Mouse (Mus musculus) MEL (cell line): ENCODE results near the gene Rrm1. TPM values are rescaled to one million over a fixed set of nuclear protein-coding genes. Genes with fewer than 3 reads are reported as not detected.

Source experiments
- DNase-seq: peaks from one replicate; pipeline ENCODE4 v3.0.0; 2011; ENCODE audit warnings: low read depth, low spot score
- H3K27ac ChIP-seq: 2 replicates; pipeline ENCODE4 v1.5.1; 2012; ENCODE audit warnings: low read depth, mild to moderate bottlenecking, control low read depth, low read length, moderate library complexity; ENCODE audit not compliant: control insufficient read depth
- H3K27me3 ChIP-seq, 2 experiments: fragments of 150-350 bp in 1 of 2; sonication (generic) in 1 of 2; 2 replicates each; pipeline ENCODE4 v1.6.1; 2012; ENCODE audit warnings: low read length in 2 of 2, mild to moderate bottlenecking in 2 of 2, improper control_type of control experiment in 1 of 2, moderate library complexity in 1 of 2; ENCODE audit not compliant: insufficient read depth in 2 of 2, control insufficient read depth in 1 of 2
- H3K36me3 ChIP-seq, 2 experiments: 2 replicates each; pipeline ENCODE4 v1.6.1; 2012 to 2014; ENCODE audit warnings: low read length in 2 of 2, improper control_type of control experiment in 1 of 2, inconsistent platforms in 1 of 2, mild to moderate bottlenecking in 1 of 2; ENCODE audit not compliant: insufficient read depth in 2 of 2, control insufficient read depth in 1 of 2
- H3K4me1 ChIP-seq, 2 experiments: fragments of 150-350 bp in 1 of 2; sonication (generic) in 1 of 2; 2 replicates each; pipeline ENCODE4 v1.6.1; 2012; ENCODE audit warnings: low read length in 2 of 2, improper control_type of control experiment in 1 of 2, mild to moderate bottlenecking in 1 of 2; ENCODE audit not compliant: insufficient read depth in 2 of 2, control insufficient read depth in 1 of 2
- H3K4me3 ChIP-seq, 2 experiments: fragments of 150-350 bp in 1 of 2; sonication (generic) in 1 of 2; 2 replicates each; pipeline ENCODE4 v1.5.1; 2012; ENCODE audit warnings: low read depth in 2 of 2, low read length in 2 of 2, mild to moderate bottlenecking in 2 of 2, moderate library complexity in 2 of 2, control low read depth in 1 of 2, improper control_type of control experiment in 1 of 2; ENCODE audit not compliant: control insufficient read depth in 1 of 2, insufficient read depth in 1 of 2
- H3K79me2 ChIP-seq: 2 replicates; pipeline ENCODE4 v1.6.1; 2012; ENCODE audit warnings: mild to moderate bottlenecking, low read length, moderate library complexity; ENCODE audit not compliant: control insufficient read depth, poor library complexity, insufficient read depth
- H3K9ac ChIP-seq: 2 replicates; pipeline ENCODE4 v1.6.1; 2012; ENCODE audit warnings: low read depth, mild to moderate bottlenecking, control low read depth, low read length, moderate library complexity; ENCODE audit not compliant: control insufficient read depth, poor library complexity, severe bottlenecking
- H3K9me3 ChIP-seq: fragments of 150-350 bp; sonication (generic); replicated peaks from 2 replicates; pipeline ENCODE4 v1.6.1; 2012; ENCODE audit warnings: mild to moderate bottlenecking, low read length, improper control_type of control experiment, moderate library complexity; ENCODE audit not compliant: insufficient read depth
- BHLHE40 ChIP-seq: IDR thresholded peaks from 2 replicates; pipeline ENCODE4 v1.6.1; 2012; ENCODE audit warnings: low read depth, mild to moderate bottlenecking, inconsistent platforms, low read length, improper control_type of control experiment, borderline replicate concordance
- CHD1 ChIP-seq: IDR thresholded peaks from 2 replicates; pipeline ENCODE4 v1.6.1; 2012; ENCODE audit warnings: low read depth, mild to moderate bottlenecking, inconsistent platforms, low read length, improper control_type of control experiment
- CHD2 ChIP-seq: IDR thresholded peaks from 2 replicates; pipeline ENCODE4 v1.6.1; 2011; ENCODE audit warnings: low read length, improper control_type of control experiment
- CTCF ChIP-seq, 3 experiments: IDR thresholded peaks in 2 of 3; conservative IDR thresholded peaks in 1 of 3; 2 replicates each; pipeline ENCODE4 v1.5.1; 2011 to 2012; ENCODE audit warnings: low read length in 3 of 3, low read depth in 2 of 3, mild to moderate bottlenecking in 2 of 3, improper control_type of control experiment in 1 of 3, inconsistent platforms in 1 of 3, mixed read lengths in 1 of 3, moderate library complexity in 1 of 3; ENCODE audit not compliant: control insufficient read depth in 1 of 3, insufficient read depth in 1 of 3, poor library complexity in 1 of 3, severe bottlenecking in 1 of 3
- E2F4 ChIP-seq: IDR thresholded peaks from 2 replicates; pipeline ENCODE4 v1.6.1; 2011; ENCODE audit warnings: low read depth, low read length, improper control_type of control experiment, borderline replicate concordance
- EP300 ChIP-seq, 2 experiments: IDR thresholded peaks; 2 replicates each; pipeline ENCODE4 v1.6.1; 2011; ENCODE audit warnings: improper control_type of control experiment in 2 of 2, low read length in 2 of 2, low read depth in 1 of 2, mild to moderate bottlenecking in 1 of 2
- GABPA ChIP-seq: IDR thresholded peaks from 2 replicates; pipeline ENCODE4 v1.6.1; 2012; ENCODE audit warnings: low read depth, mild to moderate bottlenecking, inconsistent platforms, low read length, improper control_type of control experiment, moderate library complexity
- JUND ChIP-seq: IDR thresholded peaks from 2 replicates; pipeline ENCODE4 v1.6.1; 2011; ENCODE audit warnings: low read depth, mild to moderate bottlenecking, improper control_type of control experiment, low read length
- KAT2A ChIP-seq: conservative IDR thresholded peaks from 2 replicates; pipeline ENCODE4 v1.6.1; 2012; ENCODE audit warnings: low read depth, low read length, improper control_type of control experiment, inconsistent platforms
- MAFK ChIP-seq: IDR thresholded peaks from 2 replicates; pipeline ENCODE4 v1.6.1; 2011; ENCODE audit warnings: low read depth, mild to moderate bottlenecking, low read length, improper control_type of control experiment, borderline replicate concordance
- MAX ChIP-seq: IDR thresholded peaks from 2 replicates; pipeline ENCODE4 v1.6.1; 2011; ENCODE audit warnings: low read length, improper control_type of control experiment
- MAZ ChIP-seq: IDR thresholded peaks from 2 replicates; pipeline ENCODE4 v1.6.1; 2012; ENCODE audit warnings: low read depth, mild to moderate bottlenecking, inconsistent platforms, low read length, improper control_type of control experiment
- MEF2A ChIP-seq: IDR thresholded peaks from 2 replicates; pipeline ENCODE4 v1.6.1; 2014; ENCODE audit warnings: low read depth, mild to moderate bottlenecking, inconsistent platforms, low read length, improper control_type of control experiment; ENCODE audit not compliant: poor library complexity, insufficient replicate concordance, severe bottlenecking; ENCODE audit errors: extremely low read depth
- MXI1 ChIP-seq: IDR thresholded peaks from 2 replicates; pipeline ENCODE4 v1.6.1; 2011; ENCODE audit warnings: mild to moderate bottlenecking, low read depth, low read length, improper control_type of control experiment
- MYB ChIP-seq: IDR thresholded peaks from 2 replicates; pipeline ENCODE4 v1.6.1; 2011; ENCODE audit warnings: mild to moderate bottlenecking, low read depth, low read length, improper control_type of control experiment
- NRF1 ChIP-seq: IDR thresholded peaks from 2 replicates; pipeline ENCODE4 v1.6.1; 2014; ENCODE audit warnings: low read depth, mild to moderate bottlenecking, inconsistent platforms, low read length, improper control_type of control experiment, moderate library complexity; ENCODE audit not compliant: poor library complexity, insufficient read depth, severe bottlenecking
- POLR2AphosphoS2 ChIP-seq: IDR thresholded peaks from 2 replicates; pipeline ENCODE4 v1.6.1; 2011; ENCODE audit warnings: low read length, improper control_type of control experiment
- POLR2AphosphoS5 ChIP-seq: IDR thresholded peaks from 2 replicates; pipeline ENCODE4 v1.6.1; 2012; ENCODE audit warnings: low read depth, borderline replicate concordance, mild to moderate bottlenecking, inconsistent platforms, low read length, moderate library complexity, mixed read lengths
- RAD21 ChIP-seq: IDR thresholded peaks from 2 replicates; pipeline ENCODE4 v1.6.1; 2011; ENCODE audit warnings: mild to moderate bottlenecking, low read depth, low read length, improper control_type of control experiment
- RCOR1 ChIP-seq: IDR thresholded peaks from 2 replicates; pipeline ENCODE4 v1.6.1; 2012; ENCODE audit warnings: low read depth, mild to moderate bottlenecking, inconsistent platforms, low read length, improper control_type of control experiment
- SIN3A ChIP-seq: IDR thresholded peaks from 2 replicates; pipeline ENCODE4 v1.6.1; 2012; ENCODE audit warnings: low read length, improper control_type of control experiment, inconsistent platforms
- SMC3 ChIP-seq: IDR thresholded peaks from 2 replicates; pipeline ENCODE4 v1.6.1; 2011; ENCODE audit warnings: low read depth, low read length, improper control_type of control experiment
- UBTF ChIP-seq: IDR thresholded peaks from 2 replicates; pipeline ENCODE4 v1.6.1; 2012; ENCODE audit warnings: low read depth, mild to moderate bottlenecking, inconsistent platforms, low read length, improper control_type of control experiment, moderate library complexity, borderline replicate concordance; ENCODE audit not compliant: insufficient read depth
- USF2 ChIP-seq, 2 experiments: IDR thresholded peaks; 2 replicates each; pipeline ENCODE4 v1.6.1; 2011 to 2012; ENCODE audit warnings: improper control_type of control experiment in 2 of 2, low read length in 2 of 2, borderline replicate concordance in 1 of 2, inconsistent platforms in 1 of 2, low read depth in 1 of 2, mild to moderate bottlenecking in 1 of 2; ENCODE audit not compliant: insufficient read depth in 1 of 2
- ZC3H11A ChIP-seq: IDR thresholded peaks from 2 replicates; pipeline ENCODE4 v1.6.1; 2012; ENCODE audit warnings: low read depth, mild to moderate bottlenecking, inconsistent platforms, low read length, improper control_type of control experiment
- ZKSCAN1 ChIP-seq: IDR thresholded peaks from 2 replicates; pipeline ENCODE4 v1.6.1; 2012; ENCODE audit warnings: low read depth, mild to moderate bottlenecking, inconsistent platforms, low read length, improper control_type of control experiment, moderate library complexity
- ZNF384 ChIP-seq: IDR thresholded peaks from 2 replicates; pipeline ENCODE4 v1.6.1; 2012; ENCODE audit warnings: low read depth, mild to moderate bottlenecking, inconsistent platforms, low read length, improper control_type of control experiment
- polyA plus RNA-seq, 2 experiments: library from polyadenylated mRNA; stranded (reverse) in 1 of 2; unstranded in 1 of 2; fragments of >175 nt in 1 of 2; fragments of >200 nt in 1 of 2; gene quantifications; 2 replicates each; pipeline versions ENCODE4 v1.2.1 to v1.2.4; 2012; ENCODE audit warnings: low replicate concordance in 2 of 2, low read depth in 1 of 2; ENCODE audit not compliant: insufficient read length in 2 of 2, insufficient read depth in 1 of 2, missing spikeins in 1 of 2
- total RNA-seq: library from RNA; depleted of rRNA; stranded (reverse); fragments of 300-350 nt; gene quantifications from 2 replicates; pipeline ENCODE4 v1.2.3, GENCODE M21; 2012

The Rrm1 gene
- total and polyA plus RNA-seq, 3 experiments: 147 to 228 TPM; not detected in 1

DNA sequence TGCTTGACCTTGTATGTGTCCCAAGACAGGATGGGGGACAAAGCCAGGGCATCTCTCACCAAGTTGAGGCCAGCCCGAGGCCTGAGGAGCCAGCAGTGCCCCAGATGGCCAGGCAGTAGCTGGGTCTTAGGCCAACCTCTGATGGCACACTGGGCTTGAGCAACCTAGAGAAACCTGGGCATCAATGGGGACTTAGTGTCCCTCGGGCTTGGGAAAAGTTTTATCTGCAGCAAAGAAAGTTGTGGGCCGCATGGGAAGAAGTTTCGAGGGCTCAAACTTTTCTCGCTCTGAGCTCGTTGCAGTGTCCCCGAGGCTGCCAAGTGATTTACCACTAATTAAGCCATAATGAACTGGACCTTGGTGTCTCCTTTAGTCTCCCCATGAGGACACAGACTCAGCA is 68.2 kb downstream of the Rrm1 start:
- DNase-seq: no peak
- no peak overlapping the region for H3K27ac ChIP-seq
- H3K27me3 ChIP-seq: no peaks in the 10 kb centered on the region

DNA sequence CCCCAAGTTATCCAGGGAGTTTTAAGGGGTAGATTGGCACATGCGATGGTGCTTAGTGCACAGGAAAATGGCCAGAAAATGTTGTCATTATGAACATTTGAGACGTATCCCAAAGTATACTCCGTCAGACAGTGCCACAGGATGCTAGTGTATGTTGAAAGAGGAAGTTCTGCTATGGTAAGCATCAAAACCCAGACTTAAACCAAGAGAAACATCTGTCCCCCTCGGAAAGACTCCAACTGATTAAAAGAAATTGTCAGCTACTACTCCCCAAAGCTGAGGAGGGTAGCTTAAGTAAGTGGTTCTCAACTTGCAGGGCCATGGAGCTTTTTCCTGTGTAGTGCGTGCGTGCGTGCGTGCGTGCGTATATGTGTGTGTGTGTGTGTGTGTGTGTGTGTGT is 70.4 kb downstream of the Rrm1 start:
- Histone ChIP-seq H3K4me3 (no peak overlapping the region), H3K9me3 (no peaks in the 10 kb centered on the region), H3K27ac (no peak overlapping the region), H3K27me3 (peaks cover 0 to 4% of the 10 kb centered on the region in 2 experiments; a peak in 1 of 4 replicates), H3K36me3 (peaks cover 0 to 6% of the 10 kb centered on the region in 2 experiments; a peak in 1 of 4 replicates), H3K9ac (no peak overlapping the region), H3K4me1 (peaks cover 2 to 11% of the 10 kb centered on the region in 2 experiments; a peak in 3 of 4 replicates), H3K79me2 (peaks cover 1% of the 10 kb centered on the region; the same call in 1 of the 2 replicates)
- DNase-seq: peak; percentile 46
- TF ChIP-seq CHD2 (no peak), SIN3A (no peak), NRF1 (no peak), POLR2AphosphoS5 (no peak), ZC3H11A (no peak), EP300 (IDR thresholded peaks at IDR 0.05; ENCODE audit: low read depth in 1 of 2, low read length in 2 of 2) (no peak), MYB (no peak), UBTF (no peak), JUND (no peak), ZKSCAN1 (no peak), CTCF (IDR thresholded peaks at IDR 0.05 in 2 of 3, conservative IDR thresholded peaks at IDR 0.05 in 1 of 3; ENCODE audit: control insufficient read depth in 1 of 3, insufficient read depth in 1 of 3, low read depth in 2 of 3, low read length in 3 of 3, poor library complexity in 1 of 3, severe bottlenecking in 1 of 3) (no peak), BHLHE40 (no peak), RCOR1 (no peak), SMC3 (no peak), MAFK (no peak), POLR2AphosphoS2 (no peak)

More for the DNA sequence above, 68.2 kb downstream of the Rrm1 start:
- Histone ChIP-seq H3K4me1 (peaks cover 2 to 11% of the 10 kb centered on the region in 2 experiments; a peak in 3 of 4 replicates), H3K4me3 (no peak overlapping the region), H3K36me3 (peaks cover 0 to 6% of the 10 kb centered on the region in 2 experiments; a peak in 1 of 4 replicates), H3K9ac (no peak overlapping the region), H3K79me2 (peaks cover 1% of the 10 kb centered on the region; the same call in 1 of the 2 replicates)
- TF ChIP-seq E2F4: no peak
- no peak for TF ChIP-seq CHD1
- no peak for TF ChIP-seq MXI1
- no peak for TF ChIP-seq POLR2AphosphoS5
- no peak for TF ChIP-seq ZNF384
- TF ChIP-seq KAT2A: no peak
- TF ChIP-seq EP300 (IDR thresholded peaks at IDR 0.05; ENCODE audit: low read depth in 1 of 2, low read length in 2 of 2): no peak
- no peak for TF ChIP-seq RAD21
- TF ChIP-seq GABPA: no peak
- TF ChIP-seq SMC3: no peak
- no peak for TF ChIP-seq MEF2A
- no peak for TF ChIP-seq MAX
- TF ChIP-seq POLR2AphosphoS2: no peak
- no peak for TF ChIP-seq USF2 (IDR thresholded peaks at IDR 0.05; ENCODE audit: borderline replicate concordance in 1 of 2, insufficient read depth in 1 of 2, low read depth in 1 of 2, low read length in 2 of 2)
- no peak for TF ChIP-seq MAZ
- no peak for TF ChIP-seq UBTF
- no peak for TF ChIP-seq ZC3H11A
- TF ChIP-seq NRF1: no peak
- TF ChIP-seq, all 39 proteins: peak for 0
- H3K9me3 ChIP-seq: no peaks in the 10 kb centered on the region
